Mouse (Mus musculus) ES-E14 (cell line): ENCODE data around the gene Dstn. TPM values are rescaled to one million over a fixed set of nuclear protein-coding genes. Genes with fewer than 3 reads are reported as not detected.

Experiments used
- DNase-seq: peaks from one replicate; pipeline ENCODE4 v3.0.0-alpha.2; 2013; ENCODE audit warnings: low read depth, low spot score
- H3K27ac ChIP-seq: 2 replicates; pipeline ENCODE4 v1.5.1; 2012; ENCODE audit warnings: low read depth, mild to moderate bottlenecking, low read length, moderate library complexity, mixed read lengths; ENCODE audit not compliant: poor library complexity, insufficient read depth, severe bottlenecking
- H3K36me3 ChIP-seq: 2 replicates; pipeline ENCODE4 v1.6.1; 2012; ENCODE audit warnings: mild to moderate bottlenecking, low read length, moderate library complexity, mixed read lengths; ENCODE audit not compliant: control insufficient read depth, poor library complexity, insufficient read depth, severe bottlenecking
- H3K4me1 ChIP-seq, 2 experiments: fragments of 150-350 bp in 1 of 2; sonication (generic) in 1 of 2; 2 replicates each; pipeline ENCODE4 v1.6.1; 2012; ENCODE audit warnings: low read length in 2 of 2, mild to moderate bottlenecking in 1 of 2, mixed read lengths in 1 of 2; ENCODE audit not compliant: control insufficient read depth in 2 of 2, insufficient read depth in 2 of 2, poor library complexity in 1 of 2
- H3K4me3 ChIP-seq, 2 experiments: fragments of 150-350 bp in 1 of 2; sonication (generic) in 1 of 2; 2 replicates each; pipeline ENCODE4 v1.5.1; 2012; ENCODE audit warnings: low read length in 2 of 2, low read depth in 1 of 2, mild to moderate bottlenecking in 1 of 2, mixed read lengths in 1 of 2; ENCODE audit not compliant: insufficient read depth in 1 of 2, poor library complexity in 1 of 2, severe bottlenecking in 1 of 2
- H3K9ac ChIP-seq: 2 replicates; pipeline ENCODE4 v1.6.1; 2012; ENCODE audit warnings: low read depth, mild to moderate bottlenecking, low read length, mixed read lengths; ENCODE audit not compliant: poor library complexity, insufficient read depth, severe bottlenecking
- H3K9me3 ChIP-seq: fragments of 150-350 bp; sonication (generic); 2 replicates; pipeline ENCODE4 v1.6.1; 2012; ENCODE audit warnings: low read depth, mild to moderate bottlenecking, low read length; ENCODE audit not compliant: control insufficient read depth, insufficient read depth
- CHD2 ChIP-seq: IDR thresholded peaks from 2 replicates; pipeline ENCODE4 v1.6.1; 2014; ENCODE audit warnings: mild to moderate bottlenecking, low read depth, low read length, inconsistent platforms
- HCFC1 ChIP-seq: IDR thresholded peaks from 2 replicates; pipeline ENCODE4 v1.6.1; 2012; ENCODE audit warnings: low read length, inconsistent platforms, borderline replicate concordance; ENCODE audit not compliant: insufficient read depth
- MAFK ChIP-seq: IDR thresholded peaks from 2 replicates; pipeline ENCODE4 v1.6.1; 2014; ENCODE audit warnings: mild to moderate bottlenecking, low read depth, low read length, inconsistent platforms; ENCODE audit not compliant: insufficient read depth
- ZC3H11A ChIP-seq: IDR thresholded peaks from 2 replicates; pipeline ENCODE4 v1.6.1; 2012; ENCODE audit warnings: low read depth, mild to moderate bottlenecking, inconsistent platforms, low read length, borderline replicate concordance
- ZNF384 ChIP-seq: IDR thresholded peaks from 2 replicates; pipeline ENCODE4 v1.6.1; 2012; ENCODE audit warnings: low read depth, low read length, inconsistent platforms
- in situ Hi-C, 2 experiments: fragments of 600-800 bp; cut with MboI; formaldehyde crosslinking; loops; one replicate each; pipeline ENCODE4 v1.15.1; 2025; ENCODE audit warnings: low sequenced_read_pairs in 2 of 2, inconsistent platforms in 1 of 2; ENCODE audit not compliant: unreplicated experiment in 2 of 2
- total RNA-seq: library from RNA; depleted of rRNA; stranded (reverse); fragments of 300-350 nt; gene quantifications from 2 replicates; pipeline ENCODE4 v1.2.3, GENCODE M21; 2012

The Dstn gene
- total RNA-seq, 1 experiment = 391 TPM

DNA sequence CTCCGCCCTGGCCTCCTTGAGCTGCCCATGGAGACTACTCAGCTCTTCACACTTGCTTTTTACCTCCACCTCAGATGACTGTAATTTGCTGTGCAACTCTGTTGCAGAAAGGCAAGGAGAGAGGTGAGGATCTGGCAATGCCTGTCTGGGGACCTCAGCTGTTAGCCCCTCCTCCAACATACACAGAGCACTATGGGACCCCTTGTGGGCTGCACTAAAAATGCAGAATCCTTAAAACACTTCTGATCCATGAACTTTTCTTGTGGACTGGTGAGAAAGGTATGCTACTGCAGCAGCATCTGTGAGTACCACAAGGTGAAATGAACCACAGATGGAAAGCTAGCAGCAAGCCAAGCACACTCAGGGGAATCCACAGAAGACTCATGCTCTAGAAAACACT, 48.2 kb downstream of the Dstn start:
- Histone ChIP-seq H3K4me1 (no peaks in the 10 kb centered on the region), H3K27ac (no peak overlapping the region), H3K36me3 (peaks cover 52% of the 10 kb centered on the region), H3K4me3 (no peak overlapping the region), H3K9me3 (no peaks in the 10 kb centered on the region), H3K9ac (no peak overlapping the region)
- in situ Hi-C loops = no loop called here
- DNase-seq = no peak
- TF ChIP-seq MAFK = no peak
- TF ChIP-seq ZNF384 = no peak
- TF ChIP-seq HCFC1 = no peak
- TF ChIP-seq CHD2 = no peak
- no peak for TF ChIP-seq ZC3H11A

DNA sequence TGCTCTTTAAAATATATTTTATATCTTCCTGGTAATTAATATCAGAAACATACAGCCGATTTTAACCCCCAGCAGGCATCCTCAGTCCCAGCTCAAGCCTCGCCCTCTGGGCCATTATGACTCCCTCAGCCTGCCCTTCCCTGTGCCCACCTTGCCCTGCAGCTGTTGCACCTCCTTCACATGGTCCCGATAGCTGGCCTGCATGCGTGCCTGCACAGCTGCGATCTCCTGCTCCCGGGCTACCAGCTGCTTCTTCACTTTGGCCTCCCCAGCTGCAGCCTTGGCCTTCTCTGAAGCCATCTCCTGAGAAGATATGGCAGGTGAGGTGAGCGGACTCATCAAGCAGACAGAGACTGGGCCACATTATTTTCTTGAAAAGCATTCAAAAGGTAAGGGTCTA, 54.1 kb downstream of the Dstn start:
- Histone ChIP-seq H3K36me3 (peaks cover 68% of the 10 kb centered on the region), H3K9me3 (no peaks in the 10 kb centered on the region), H3K4me1 (no peaks in the 10 kb centered on the region), H3K27ac (no peak overlapping the region), H3K4me3 (no peak overlapping the region), H3K9ac (no peak overlapping the region)
- in situ Hi-C loops = no loop called here
- no peak for DNase-seq
- TF ChIP-seq ZC3H11A = no peak
- no peak for TF ChIP-seq CHD2
- no peak for TF ChIP-seq HCFC1
- no peak for TF ChIP-seq MAFK
- TF ChIP-seq ZNF384 = no peak

DNA sequence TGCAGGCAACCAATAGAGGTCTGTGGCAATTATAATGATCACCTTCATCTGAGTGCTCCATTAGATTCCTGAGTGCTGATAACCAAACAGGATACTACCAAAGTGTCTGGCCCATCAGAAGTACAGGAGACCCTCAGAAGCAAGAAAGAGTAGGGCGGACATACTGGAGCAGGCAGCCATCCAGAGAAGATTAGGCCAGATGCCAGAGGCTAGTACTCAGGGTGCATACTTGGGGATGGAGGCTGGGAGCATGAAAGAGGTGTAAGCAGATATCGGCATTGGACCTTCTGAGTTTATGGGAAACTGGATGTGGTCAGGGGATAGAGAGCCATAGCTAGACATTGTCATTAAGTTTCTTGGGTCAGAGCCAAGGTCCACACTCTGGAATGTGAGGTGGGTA, 55.7 kb downstream of the Dstn start:
- no peak for TF ChIP-seq ZC3H11A
- no peak for TF ChIP-seq MAFK
- no peak for TF ChIP-seq ZNF384
- TF ChIP-seq HCFC1 = no peak
- TF ChIP-seq CHD2 = no peak
- DNase-seq = no peak
- H3K27ac ChIP-seq = no peak overlapping the region
- peaks cover 59% of the 10 kb centered on the region for H3K36me3 ChIP-seq
- H3K4me3 ChIP-seq = no peak overlapping the region
- H3K9ac ChIP-seq = no peak overlapping the region
- H3K9me3 ChIP-seq = no peaks in the 10 kb centered on the region
- in situ Hi-C loops = no loop called here
- no peaks in the 10 kb centered on the region for H3K4me1 ChIP-seq

DNA sequence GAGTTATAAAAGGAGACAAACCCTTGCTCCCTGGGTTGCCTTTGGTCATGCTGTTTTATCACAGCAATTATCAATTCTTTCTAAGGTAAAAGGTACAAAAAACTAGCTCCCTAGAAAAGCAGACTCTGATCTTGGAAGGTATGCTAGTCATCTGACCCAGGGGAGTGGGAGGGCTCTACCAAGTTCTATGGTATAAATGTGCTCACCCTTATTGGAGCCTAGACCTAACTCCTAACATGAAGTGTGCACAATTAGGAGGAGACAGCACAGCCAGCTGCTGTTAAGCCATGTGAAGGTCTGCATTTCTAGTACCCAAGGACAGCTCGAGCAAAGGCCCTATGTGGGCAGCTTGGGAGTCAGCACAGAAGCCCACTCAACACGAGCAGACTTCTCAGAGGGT, 56.8 kb downstream of the Dstn start:
- no peak overlapping the region for H3K27ac ChIP-seq
- peaks cover 53% of the 10 kb centered on the region for H3K36me3 ChIP-seq
- no peak overlapping the region for H3K4me3 ChIP-seq
- TF ChIP-seq ZNF384 = no peak
- TF ChIP-seq HCFC1 = no peak
- TF ChIP-seq CHD2 = no peak
- no peak for TF ChIP-seq MAFK
- TF ChIP-seq ZC3H11A = no peak
- DNase-seq = no peak
- no peak overlapping the region for H3K9ac ChIP-seq
- H3K4me1 ChIP-seq = no peaks in the 10 kb centered on the region
- in situ Hi-C loops = no loop called here
- H3K9me3 ChIP-seq = no peaks in the 10 kb centered on the region

DNA sequence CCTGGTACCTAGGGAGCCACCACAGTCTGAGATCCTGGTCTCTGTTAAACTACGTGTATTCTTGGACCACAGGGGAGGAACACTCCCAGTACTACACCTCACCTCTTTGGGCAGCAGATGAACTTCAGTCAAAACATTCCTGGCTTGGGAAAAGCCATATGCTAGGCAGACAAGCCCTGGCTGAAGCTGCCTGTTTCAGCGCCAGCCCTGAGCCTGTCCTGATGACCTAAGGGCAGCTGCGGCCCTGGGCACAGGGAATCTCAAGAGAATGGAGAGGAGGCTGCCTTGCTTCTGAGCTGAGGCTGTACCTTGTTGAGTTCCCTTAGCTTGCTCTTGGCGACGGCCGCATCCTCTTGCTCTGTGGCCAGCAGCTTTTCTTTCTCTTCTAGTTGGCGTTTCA, 58.0 kb downstream of the Dstn start:
- H3K27ac ChIP-seq = no peak overlapping the region
- in situ Hi-C loops = no loop called here
- no peaks in the 10 kb centered on the region for H3K4me1 ChIP-seq
- DNase-seq = no peak
- no peak overlapping the region for H3K4me3 ChIP-seq
- peaks cover 46% of the 10 kb centered on the region for H3K36me3 ChIP-seq
- H3K9me3 ChIP-seq = no peaks in the 10 kb centered on the region
- H3K9ac ChIP-seq = no peak overlapping the region
- TF ChIP-seq CHD2 (no peak), HCFC1 (no peak), ZNF384 (no peak), ZC3H11A (no peak), MAFK (no peak)
